Mouse (Mus musculus) lung, embryonic 16.5 days (tissue): ENCODE measurements at regions not wholly inside any gene's neighbourhood (a gene's known extent, or its start where the extent isn't known, plus 50 kb on each side); places are given as distances from the start of the nearest gene placed in this dataset.

ENCODE experiments used
- ATAC-seq: fragments of 200-750 bp; cut with Nextera tagmentation; 2 replicates; pipeline ENCODE4 v1.8.0; 2017; ENCODE audit warnings: low read depth, mild to moderate bottlenecking, moderate library complexity
- H3K27ac ChIP-seq: fragments of 300-500 bp; sonication (generic); 2 replicates; pipeline ENCODE4 v1.5.1; 2014; ENCODE audit warnings: mild to moderate bottlenecking, control low read depth, low read length
- H3K27me3 ChIP-seq: fragments of 300-500 bp; sonication (generic); 2 replicates; pipeline ENCODE4 v1.6.1; 2014; ENCODE audit warnings: low read depth, low read length, mixed read lengths; ENCODE audit not compliant: control insufficient read depth, insufficient read depth
- H3K36me3 ChIP-seq: fragments of 300-500 bp; sonication (generic); 2 replicates; pipeline ENCODE4 v1.6.1; 2014; ENCODE audit warnings: low read length; ENCODE audit not compliant: control insufficient read depth, insufficient read depth
- H3K4me1 ChIP-seq: fragments of 300-500 bp; sonication (generic); replicated peaks from 2 replicates; pipeline ENCODE4 v1.6.1; 2014; ENCODE audit warnings: low read length, mixed read lengths; ENCODE audit not compliant: control insufficient read depth, insufficient read depth
- H3K4me2 ChIP-seq: fragments of 300-500 bp; sonication (generic); 2 replicates; pipeline ENCODE4 v1.6.1; 2014; ENCODE audit warnings: low read depth, low read length, control low read depth
- H3K4me3 ChIP-seq: fragments of 300-500 bp; sonication (generic); 2 replicates; pipeline ENCODE4 v1.5.1; 2014; ENCODE audit warnings: mild to moderate bottlenecking, low read length, control low read depth
- H3K9ac ChIP-seq: fragments of 300-500 bp; sonication (generic); 2 replicates; pipeline ENCODE4 v1.6.1; 2014; ENCODE audit warnings: low read length, control low read depth
- H3K9me3 ChIP-seq: fragments of 300-500 bp; sonication (generic); 2 replicates; pipeline ENCODE4 v1.6.1; 2016; ENCODE audit warnings: low read length; ENCODE audit not compliant: control insufficient read depth
- WGBS: fragments of 180-500 bp; shearing (Covaris S2); extraction: QIAGEN DNeasy Blood & Tissue Kit; methylation state at CpG from one replicate; pipeline ENCODE4 v1.1.7; 2014; 5-methylcytosine and 5-hydroxymethylcytosine counted together

- H3K4me2 ChIP-seq, result peak overlapping the region; percentile 40
- no peaks in the 10 kb centered on the region for H3K27me3 ChIP-seq
- peak; percentile 82 for ATAC-seq
- H3K27ac ChIP-seq, result no peak overlapping the region
- WGBS, result 13% methylated on average over 20 of the region's 20 CpGs
- no peaks in the 10 kb centered on the region for H3K4me1 ChIP-seq
- H3K36me3 ChIP-seq, result no peaks in the 10 kb centered on the region
- no peaks in the 10 kb centered on the region for H3K9me3 ChIP-seq
- no peak overlapping the region for H3K9ac ChIP-seq
- H3K4me3 ChIP-seq, result no peak overlapping the region
These were observed 61.0 kb upstream of the Lpcat1 start for GRCm38 (mm10) chr13:73405720-73406629.

GRCm38 (mm10) chr13:73400921-73401320, 66.1 kb upstream of the Lpcat1 start:
- H3K4me3 ChIP-seq, result no peak overlapping the region
- H3K27me3 ChIP-seq, result no peaks in the 10 kb centered on the region
- 76% methylated on average over 1 of the region's 1 CpGs for WGBS
- no peak overlapping the region for H3K9ac ChIP-seq
- no peaks in the 10 kb centered on the region for H3K36me3 ChIP-seq
- no peak overlapping the region for H3K4me2 ChIP-seq
- H3K27ac ChIP-seq, result no peak overlapping the region
- H3K4me1 ChIP-seq, result no peaks in the 10 kb centered on the region
- H3K9me3 ChIP-seq, result no peaks in the 10 kb centered on the region
- no peak for ATAC-seq

- WGBS, result 23% methylated on average over 4 of the region's 4 CpGs
These were observed 68.7 kb upstream of the Ndufs6 start for GRCm38 (mm10) chr13:73397033-73397432.

GRCm38 (mm10) chr13:73395856-73396255, 67.5 kb upstream of the Ndufs6 start:
- no peak overlapping the region for H3K4me2 ChIP-seq
- no peak overlapping the region for H3K27ac ChIP-seq
- no peak for ATAC-seq
- H3K4me3 ChIP-seq, result no peak overlapping the region
- no peak overlapping the region for H3K9ac ChIP-seq
- no peaks in the 10 kb centered on the region for H3K4me1 ChIP-seq
- no peaks in the 10 kb centered on the region for H3K36me3 ChIP-seq
- H3K27me3 ChIP-seq, result no peaks in the 10 kb centered on the region
- H3K9me3 ChIP-seq, result no peaks in the 10 kb centered on the region
- 55% methylated on average over 7 of the region's 7 CpGs for WGBS

More at GRCm38 (mm10) chr13:73397033-73397432, 68.7 kb upstream of the Ndufs6 start:
- no peak overlapping the region for H3K9ac ChIP-seq
- H3K9me3 ChIP-seq, result no peaks in the 10 kb centered on the region
- no peak overlapping the region for H3K27ac ChIP-seq
- H3K4me3 ChIP-seq, result no peak overlapping the region
- no peaks in the 10 kb centered on the region for H3K4me1 ChIP-seq
- no peaks in the 10 kb centered on the region for H3K27me3 ChIP-seq
- no peak overlapping the region for H3K4me2 ChIP-seq
- no peaks in the 10 kb centered on the region for H3K36me3 ChIP-seq
- no peak for ATAC-seq

- Histone ChIP-seq H3K4me1 (no peaks in the 10 kb centered on the region), H3K36me3 (no peaks in the 10 kb centered on the region), H3K9me3 (no peaks in the 10 kb centered on the region), H3K9ac (no peak overlapping the region), H3K4me3 (no peak overlapping the region), H3K27me3 (no peaks in the 10 kb centered on the region), H3K4me2 (no peak overlapping the region), H3K27ac (no peak overlapping the region)
- WGBS, result 69% methylated on average over 4 of the region's 4 CpGs
- no peak for ATAC-seq
These were observed 60.7 kb upstream of the Ndufs6 start for GRCm38 (mm10) chr13:73389051-73389450.

GRCm38 (mm10) chr13:73383585-73383984, 55.2 kb upstream of the Ndufs6 start:
- no peak overlapping the region for H3K4me3 ChIP-seq
- no peaks in the 10 kb centered on the region for H3K9me3 ChIP-seq
- H3K36me3 ChIP-seq, result no peaks in the 10 kb centered on the region
- H3K27ac ChIP-seq, result no peak overlapping the region
- no peak overlapping the region for H3K4me2 ChIP-seq
- H3K4me1 ChIP-seq, result no peaks in the 10 kb centered on the region
- H3K9ac ChIP-seq, result no peak overlapping the region
- 60% methylated on average over 3 of the region's 3 CpGs for WGBS
- no peak for ATAC-seq
- no peaks in the 10 kb centered on the region for H3K27me3 ChIP-seq
